Mouse (Mus musculus): ENCODE measurements around the gene Armh3. TPM values are rescaled to one million over a fixed set of nuclear protein-coding genes. Genes with fewer than 3 reads are reported as not detected.

Armh3 gene
- total and polyA plus RNA-seq, 3 experiments: 4.1 to 10.8 TPM; not detected in 1

GRCm38 (mm10) chr19:45796061-45796556, 202.2 kb downstream of the Armh3 start:
- TF ChIP-seq TBP (IDR thresholded peaks at IDR 0.05; ENCODE audit: low read depth, low read length) (no peak), MXI1 (IDR thresholded peaks at IDR 0.05; ENCODE audit: low read depth, low read length) (no peak), MEF2A (IDR thresholded peaks at IDR 0.05; ENCODE audit: extremely low read depth, insufficient replicate concordance, low read depth, low read length, poor library complexity, severe bottlenecking) (no peak), KAT2A (conservative IDR thresholded peaks at IDR 0.05; ENCODE audit: low read depth, low read length) (no peak), CHD2 (IDR thresholded peaks at IDR 0.05; ENCODE audit: low read length) (no peak), BHLHE40 (IDR thresholded peaks at IDR 0.05; ENCODE audit: borderline replicate concordance, low read depth, low read length) (no peak), GABPA (IDR thresholded peaks at IDR 0.05; ENCODE audit: low read depth, low read length) (no peak), JUND (IDR thresholded peaks at IDR 0.05; ENCODE audit: low read depth, low read length) (no peak), NRF1 (IDR thresholded peaks at IDR 0.05; ENCODE audit: insufficient read depth, low read depth, low read length, poor library complexity, severe bottlenecking) (no peak), POLR2A (IDR thresholded peaks at IDR 0.05; ENCODE audit: control insufficient read depth in 1 of 2, insufficient read depth in 1 of 2, low read depth in 1 of 2, low read length in 2 of 2, poor library complexity in 1 of 2) (no peak), MAFK (IDR thresholded peaks at IDR 0.05; ENCODE audit: borderline replicate concordance, low read depth, low read length) (no peak), GATA1 (IDR thresholded peaks at IDR 0.05; ENCODE audit: low read depth, low read length) (no peak), POLR2AphosphoS5 (IDR thresholded peaks at IDR 0.05; ENCODE audit: borderline replicate concordance, low read depth, low read length) (no peak), MYB (IDR thresholded peaks at IDR 0.05; ENCODE audit: low read depth, low read length) (no peak), MAX (IDR thresholded peaks at IDR 0.05; ENCODE audit: low read length) (no peak), RCOR1 (IDR thresholded peaks at IDR 0.05; ENCODE audit: low read depth, low read length) (no peak), ZC3H11A (IDR thresholded peaks at IDR 0.05; ENCODE audit: low read depth, low read length) (no peak)
- Histone ChIP-seq H3K79me2 (ENCODE audit: control insufficient read depth, insufficient read depth, low read length, poor library complexity) (no peaks in the 10 kb centered on the region), H3K9me3 (replicated peaks; ENCODE audit: insufficient read depth, low read length) (no peaks in the 10 kb centered on the region), H3K9ac (ENCODE audit: control insufficient read depth, low read depth, low read length, poor library complexity, severe bottlenecking) (no peak overlapping the region), H3K27ac (ENCODE audit: control insufficient read depth, low read depth, low read length) (no peak overlapping the region), H3K27me3 (ENCODE audit: control insufficient read depth in 1 of 2, insufficient read depth in 2 of 2, low read length in 2 of 2) (no peaks in the 10 kb centered on the region), H3K4me3 (ENCODE audit: control insufficient read depth in 1 of 2, insufficient read depth in 1 of 2, low read depth in 2 of 2, low read length in 2 of 2) (no peak overlapping the region), H3K4me1 (ENCODE audit: control insufficient read depth in 1 of 2, insufficient read depth in 2 of 2, low read length in 2 of 2) (peaks cover 1 to 6% of the 10 kb centered on the region in 2 experiments), H3K36me3 (ENCODE audit: control insufficient read depth in 1 of 2, insufficient read depth in 2 of 2, low read length in 2 of 2) (peaks cover 0 to 6% of the 10 kb centered on the region in 2 experiments; a peak in 2 of 4 replicates)
- DNase-seq (ENCODE audit: low read depth, low spot score): no peak

- Histone ChIP-seq H3K4me1 (ENCODE audit: control insufficient read depth in 1 of 2, insufficient read depth in 2 of 2, low read length in 2 of 2) (peaks cover 5 to 11% of the 10 kb centered on the region in 2 experiments), H3K27ac (ENCODE audit: control insufficient read depth, low read depth, low read length) (no peak overlapping the region), H3K9me3 (replicated peaks; ENCODE audit: insufficient read depth, low read length) (no peaks in the 10 kb centered on the region), H3K79me2 (ENCODE audit: control insufficient read depth, insufficient read depth, low read length, poor library complexity) (no peaks in the 10 kb centered on the region), H3K4me3 (ENCODE audit: control insufficient read depth in 1 of 2, insufficient read depth in 1 of 2, low read depth in 2 of 2, low read length in 2 of 2) (no peak overlapping the region), H3K9ac (ENCODE audit: control insufficient read depth, low read depth, low read length, poor library complexity, severe bottlenecking) (no peak overlapping the region), H3K36me3 (ENCODE audit: control insufficient read depth in 1 of 2, insufficient read depth in 2 of 2, low read length in 2 of 2) (peaks cover 0 to 10% of the 10 kb centered on the region in 2 experiments; a peak in 2 of 4 replicates), H3K27me3 (ENCODE audit: control insufficient read depth in 1 of 2, insufficient read depth in 2 of 2, low read length in 2 of 2) (no peaks in the 10 kb centered on the region)
- DNase-seq (ENCODE audit: low read depth, low spot score): no peak
- TF ChIP-seq TCF12 (IDR thresholded peaks at IDR 0.05; ENCODE audit: low read depth, low read length): no peak
- TF ChIP-seq USF2 (IDR thresholded peaks at IDR 0.05; ENCODE audit: borderline replicate concordance in 1 of 2, insufficient read depth in 1 of 2, low read depth in 1 of 2, low read length in 2 of 2): no peak
- no peak for TF ChIP-seq KAT2A (conservative IDR thresholded peaks at IDR 0.05; ENCODE audit: low read depth, low read length)
- TF ChIP-seq MAFK (IDR thresholded peaks at IDR 0.05; ENCODE audit: borderline replicate concordance, low read depth, low read length): no peak
- no peak for TF ChIP-seq TBP (IDR thresholded peaks at IDR 0.05; ENCODE audit: low read depth, low read length)
- no peak for TF ChIP-seq POLR2A (IDR thresholded peaks at IDR 0.05; ENCODE audit: control insufficient read depth in 1 of 2, insufficient read depth in 1 of 2, low read depth in 1 of 2, low read length in 2 of 2, poor library complexity in 1 of 2)
- no peak for TF ChIP-seq EP300 (IDR thresholded peaks at IDR 0.05; ENCODE audit: low read depth in 1 of 2, low read length in 2 of 2)
- TF ChIP-seq UBTF (IDR thresholded peaks at IDR 0.05; ENCODE audit: borderline replicate concordance, insufficient read depth, low read depth, low read length): no peak
- TF ChIP-seq CTCF (IDR thresholded peaks at IDR 0.05 in 2 of 3, conservative IDR thresholded peaks at IDR 0.05 in 1 of 3; ENCODE audit: control insufficient read depth in 1 of 3, insufficient read depth in 1 of 3, low read depth in 2 of 3, low read length in 3 of 3, poor library complexity in 1 of 3, severe bottlenecking in 1 of 3): no peak
- no peak for TF ChIP-seq MAZ (IDR thresholded peaks at IDR 0.05; ENCODE audit: low read depth, low read length)
- no peak for TF ChIP-seq CHD1 (IDR thresholded peaks at IDR 0.05; ENCODE audit: low read depth, low read length)
- no peak for TF ChIP-seq ZC3H11A (IDR thresholded peaks at IDR 0.05; ENCODE audit: low read depth, low read length)
- no peak for TF ChIP-seq MYC (IDR thresholded peaks at IDR 0.05; ENCODE audit: low read depth, low read length)
- no peak for TF ChIP-seq ZMIZ1 (IDR thresholded peaks at IDR 0.05; ENCODE audit: low read depth, low read length)
- TF ChIP-seq ZKSCAN1 (IDR thresholded peaks at IDR 0.05; ENCODE audit: low read depth, low read length): no peak
- TF ChIP-seq GABPA (IDR thresholded peaks at IDR 0.05; ENCODE audit: low read depth, low read length): no peak
- no peak for TF ChIP-seq RAD21 (IDR thresholded peaks at IDR 0.05; ENCODE audit: low read depth, low read length)
- no peak for TF ChIP-seq NELFE (IDR thresholded peaks at IDR 0.05; ENCODE audit: low read depth, low read length)
- TF ChIP-seq POLR2AphosphoS2 (IDR thresholded peaks at IDR 0.05; ENCODE audit: low read length): no peak
Observed at GRCm38 (mm10) chr19:45795406-45795944, 202.8 kb downstream of the Armh3 start.

Data from MEL (cell line).